Mouse (Mus musculus) T-cell, adult 2 months (primary cell): Measurements from ENCODE around the gene Ccdc85a.
"Not testable (repeated sequence)": the region's sequence is repeated elsewhere in the genome, so short reads cannot be mapped to it uniquely, and the experiment has no call there.

Experiments used
- DNase-seq: peaks from one replicate; pipeline ENCODE4 v3.0.0; 2022; ENCODE audit warnings: low spot score

The Ccdc85a gene

GRCm38 (mm10) chr11:28422451-28423231 lies 161.5 kb downstream of the Ccdc85a start:
- no peak for DNase-seq

GRCm38 (mm10) chr11:28415841-28416240 lies 168.3 kb downstream of the Ccdc85a start:
- DNase-seq: no peak

- DNase-seq: not testable (repeated sequence)
Observed at GRCm38 (mm10) chr11:28409880-28410279, 174.2 kb downstream of the Ccdc85a start.

- no peak for DNase-seq
Observed at GRCm38 (mm10) chr11:28397166-28397565, 187.0 kb downstream of the Ccdc85a start.

- no peak for DNase-seq
Observed at GRCm38 (mm10) chr11:28375891-28376290, 208.2 kb downstream of the Ccdc85a start.

GRCm38 (mm10) chr11:28374636-28375035 lies 209.5 kb downstream of the Ccdc85a start:
- no peak for DNase-seq

- not testable (repeated sequence) for DNase-seq
Observed at GRCm38 (mm10) chr11:28371381-28371780, 212.7 kb downstream of the Ccdc85a start.

GRCm38 (mm10) chr11:28365929-28366244 lies 218.2 kb downstream of the Ccdc85a start:
- DNase-seq: no peak

- peak; percentile 8 for DNase-seq
Observed at GRCm38 (mm10) chr11:28365209-28365928, 218.8 kb downstream of the Ccdc85a start.

- DNase-seq: no peak
Observed at GRCm38 (mm10) chr11:28343465-28343864, 240.7 kb downstream of the Ccdc85a start.

GRCm38 (mm10) chr11:28341887-28342286 lies 242.2 kb downstream of the Ccdc85a start:
- DNase-seq: no peak

- DNase-seq: not testable (repeated sequence)
Observed at GRCm38 (mm10) chr11:28339224-28340150, 244.6 kb downstream of the Ccdc85a start, which contains the start of gene Gm6685. Gm6685 (minus strand) TSS chr11:28339867.
